Mouse (Mus musculus): ENCODE data around the gene Rfpl4. TPM values are rescaled to one million over a fixed set of nuclear protein-coding genes. Genes with fewer than 3 reads are reported as not detected.
"Not testable (repeated sequence)": the region's sequence is repeated elsewhere in the genome, so short reads cannot be mapped to it uniquely, and the experiment has no call there.

Rfpl4 gene
- total and polyA plus RNA-seq, 2 experiments from 2014 or later = not detected

- peaks cover 11% of the 10 kb centered on the region for H3K4me1 ChIP-seq (ENCODE audit: insufficient read depth, low read length)
- peak overlapping the region; percentile 71 for H3K4me2 ChIP-seq (ENCODE audit: low read depth, low read length)
- H3K27ac ChIP-seq = no peak overlapping the region
- ATAC-seq (no peak), DNase-seq (ENCODE audit: low spot score) (no peak)
- H3K9ac ChIP-seq (replicated peaks; ENCODE audit: low read length) = no peak overlapping the region
- H3K4me3 ChIP-seq (ENCODE audit: low read length) = no peak overlapping the region
- TF ChIP-seq CTCF (IDR thresholded peaks at IDR 0.05; ENCODE audit: low read depth) = no peak
- H3K36me3 ChIP-seq (ENCODE audit: insufficient read depth, low read length) = peaks cover 7% of the 10 kb centered on the region; the same call in 1 of the 2 replicates
- no peaks in the 10 kb centered on the region for H3K27me3 ChIP-seq (ENCODE audit: insufficient read depth, low read length)
- H3K9me3 ChIP-seq (ENCODE audit: low read length) = no peaks in the 10 kb centered on the region
- WGBS = 98% methylated on average over 2 of the region's 2 CpGs
Measured at GRCm38 (mm10) chr7:5081939-5082338, 34.8 kb downstream of the Rfpl4 start.

GRCm38 (mm10) chr7:5081241-5081640 is 35.5 kb downstream of the Rfpl4 start:
- no peak overlapping the region; the same call in 1 of the 2 replicates for H3K27ac ChIP-seq
- H3K36me3 ChIP-seq (ENCODE audit: insufficient read depth, low read length) = peaks cover 12% of the 10 kb centered on the region; the same call in 1 of the 2 replicates

GRCm38 (mm10) chr7:5080815-5081214 is 35.9 kb downstream of the Rfpl4 start:
- Histone ChIP-seq H3K4me3 (ENCODE audit: low read length) (peak overlapping the region; percentile 85), H3K9ac (replicated peaks; ENCODE audit: low read length) (peak overlapping the region; percentile 94), H3K36me3 (ENCODE audit: insufficient read depth, low read length) (peaks cover 16% of the 10 kb centered on the region; the same call in 1 of the 2 replicates), H3K27me3 (ENCODE audit: insufficient read depth, low read length) (no peaks in the 10 kb centered on the region), H3K27ac (peak overlapping the region; percentile 94), H3K4me1 (ENCODE audit: insufficient read depth, low read length) (peaks cover 11% of the 10 kb centered on the region), H3K9me3 (ENCODE audit: low read length) (no peaks in the 10 kb centered on the region), H3K4me2 (ENCODE audit: low read depth, low read length) (peak overlapping the region; percentile 71)
- no peak for TF ChIP-seq CTCF (IDR thresholded peaks at IDR 0.05; ENCODE audit: low read depth)
- ATAC-seq (no peak), DNase-seq (ENCODE audit: low spot score) (peak; percentile 17)
- 14% methylated on average over 6 of the region's 6 CpGs for WGBS

More at GRCm38 (mm10) chr7:5081241-5081640, 35.5 kb downstream of the Rfpl4 start:
- Histone ChIP-seq H3K27me3 (ENCODE audit: insufficient read depth, low read length) (no peaks in the 10 kb centered on the region), H3K9me3 (ENCODE audit: low read length) (no peaks in the 10 kb centered on the region), H3K9ac (replicated peaks; ENCODE audit: low read length) (peak overlapping the region; percentile 94; the same call in 1 of the 2 replicates), H3K4me2 (ENCODE audit: low read depth, low read length) (peak overlapping the region; percentile 71), H3K4me1 (ENCODE audit: insufficient read depth, low read length) (peaks cover 11% of the 10 kb centered on the region), H3K4me3 (ENCODE audit: low read length) (peak overlapping the region; percentile 85)
- WGBS = 65% methylated on average over 6 of the region's 6 CpGs
- ATAC-seq = no peak
- no peak for DNase-seq (ENCODE audit: low spot score)
- no peak for TF ChIP-seq CTCF (IDR thresholded peaks at IDR 0.05; ENCODE audit: low read depth)

GRCm38 (mm10) chr7:5080010-5080751 is 36.6 kb downstream of the Rfpl4 start, which contains the start of gene Epn1:
Gene Epn1 (plus strand): TSS chr7:5080235.
- peak; percentile 98 for DNase-seq (ENCODE audit: low spot score)
- 3% methylated on average over 81 of the region's 81 CpGs for WGBS
- Histone ChIP-seq H3K4me2 (ENCODE audit: low read depth, low read length) (peak within 1 kb of the TSS; percentile 71), H3K9me3 (ENCODE audit: low read length) (no peaks in the 10 kb centered on the region), H3K9ac (replicated peaks; ENCODE audit: low read length) (peak within 1 kb of the TSS; percentile 94), H3K36me3 (ENCODE audit: insufficient read depth, low read length) (peaks cover 18% of the 10 kb centered on the region; the same call in 1 of the 2 replicates), H3K4me1 (ENCODE audit: insufficient read depth, low read length) (peaks cover 11% of the 10 kb centered on the region), H3K27ac (peak within 1 kb of the TSS; percentile 94), H3K4me3 (ENCODE audit: low read length) (peak within 1 kb of the TSS; percentile 85), H3K27me3 (ENCODE audit: insufficient read depth, low read length) (no peaks in the 10 kb centered on the region)
- peak; percentile 99 for ATAC-seq
- TF ChIP-seq CTCF (IDR thresholded peaks at IDR 0.05; ENCODE audit: low read depth) = no peak

- Histone ChIP-seq H3K9ac (replicated peaks; ENCODE audit: low read length) (peak overlapping the region; percentile 94; the same call in 1 of the 2 replicates), H3K4me3 (ENCODE audit: low read length) (peak overlapping the region; percentile 85), H3K4me2 (ENCODE audit: low read depth, low read length) (peak overlapping the region; percentile 71), H3K27ac (peak overlapping the region; percentile 94), H3K36me3 (ENCODE audit: insufficient read depth, low read length) (peaks cover 22% of the 10 kb centered on the region; the same call in 1 of the 2 replicates), H3K4me1 (ENCODE audit: insufficient read depth, low read length) (peaks cover 11% of the 10 kb centered on the region)
- not testable (repeated sequence) for DNase-seq (ENCODE audit: low spot score); H3K27me3 ChIP-seq (ENCODE audit: insufficient read depth, low read length); H3K9me3 ChIP-seq (ENCODE audit: low read length)
- ATAC-seq = peak; percentile 11
- 46% methylated on average over 9 of the region's 13 CpGs for WGBS
Measured at GRCm38 (mm10) chr7:5079365-5080009, 37.3 kb downstream of the Rfpl4 start.

GRCm38 (mm10) chr7:5076931-5077330 is 39.8 kb downstream of the Rfpl4 start:
- Histone ChIP-seq H3K4me1 (ENCODE audit: insufficient read depth, low read length) (peaks cover 10% of the 10 kb centered on the region), H3K27ac (no peak overlapping the region), H3K27me3 (ENCODE audit: insufficient read depth, low read length) (no peaks in the 10 kb centered on the region), H3K9me3 (ENCODE audit: low read length) (no peaks in the 10 kb centered on the region), H3K4me3 (ENCODE audit: low read length) (no peak overlapping the region), H3K36me3 (ENCODE audit: insufficient read depth, low read length) (peaks cover 43% of the 10 kb centered on the region), H3K4me2 (ENCODE audit: low read depth, low read length) (no peak overlapping the region), H3K9ac (replicated peaks; ENCODE audit: low read length) (no peak overlapping the region)
- 86% methylated on average over 2 of the region's 2 CpGs for WGBS
- ATAC-seq (no peak), DNase-seq (ENCODE audit: low spot score) (no peak)
- TF ChIP-seq CTCF (IDR thresholded peaks at IDR 0.05; ENCODE audit: low read depth) = no peak

Measured in hindbrain, postnatal 0 days (tissue).